Mouse (Mus musculus): ENCODE measurements around the gene Olfr12. TPM values are rescaled to one million over a fixed set of nuclear protein-coding genes. Genes with fewer than 3 reads are reported as not detected.

Gene Olfr12
- not detected for polyA plus RNA-seq (2012; fragmentation: generic; extraction: Trizol)
- long read RNA-seq, experiment 1 = 0 reads
- long read RNA-seq, experiment 2 = 0 reads

DNA sequence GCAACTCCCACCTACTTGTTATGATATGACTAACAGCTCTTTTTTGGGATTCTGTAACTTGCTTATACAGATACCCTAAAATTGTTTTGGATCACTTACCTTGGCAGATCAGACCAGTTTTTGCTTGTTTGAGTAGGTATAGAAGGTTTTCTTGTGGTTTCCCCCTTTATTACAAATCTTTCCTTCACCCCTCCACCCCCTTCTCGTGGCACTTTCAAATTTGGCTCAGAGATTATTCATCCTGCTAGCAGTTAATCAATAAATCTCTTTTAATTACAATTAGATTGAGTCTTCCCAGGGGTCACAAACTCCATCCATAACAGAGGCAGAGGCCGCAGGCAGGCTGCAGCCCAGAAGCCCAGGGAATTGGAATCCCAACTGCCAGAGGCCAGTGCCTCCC lies at the start of gene Olfr12:
Gene Olfr12 (plus strand): TSS at position 301 of the 400 bp plus-strand sequence.
- Histone ChIP-seq H3K79me2 (ENCODE audit: control insufficient read depth, insufficient read depth) (no peaks in the 10 kb centered on the region), H3K27me3 (ENCODE audit: control insufficient read depth, insufficient read depth, insufficient read length) (no peaks in the 10 kb centered on the region), H3K79me3 (ENCODE audit: low read depth) (no peaks in the 10 kb centered on the region), H3K4me3 (ENCODE audit: insufficient read depth, poor library complexity, severe bottlenecking) (no peak within 1 kb of the TSS), H3ac (ENCODE audit: control insufficient read depth, insufficient read length, low read depth) (no peak within 1 kb of the TSS), H3K36me3 (ENCODE audit: control insufficient read depth, insufficient read depth) (no peaks in the 10 kb centered on the region)
- TF ChIP-seq FOSL1 (IDR thresholded peaks at IDR 0.05; ENCODE audit: insufficient read depth, low read length, poor library complexity, severe bottlenecking) = no peak
- TF ChIP-seq USF1 (IDR thresholded peaks at IDR 0.05; ENCODE audit: low read depth) = no peak
- TF ChIP-seq MYOG (IDR thresholded peaks at IDR 0.05; ENCODE audit: control insufficient read depth, extremely low read depth, insufficient read length) = no peak
- TF ChIP-seq CEBPB (IDR thresholded peaks at IDR 0.05; ENCODE audit: low read depth) = no peak
- no peak for TF ChIP-seq MYOD1 (IDR thresholded peaks at IDR 0.05; ENCODE audit: control insufficient read depth, insufficient read length, low read depth)
- no peak for TF ChIP-seq CTCF (IDR thresholded peaks at IDR 0.05; ENCODE audit: control insufficient read depth, insufficient read depth, insufficient read length)
- no peak for TF ChIP-seq MAX (IDR thresholded peaks at IDR 0.05)

DNA sequence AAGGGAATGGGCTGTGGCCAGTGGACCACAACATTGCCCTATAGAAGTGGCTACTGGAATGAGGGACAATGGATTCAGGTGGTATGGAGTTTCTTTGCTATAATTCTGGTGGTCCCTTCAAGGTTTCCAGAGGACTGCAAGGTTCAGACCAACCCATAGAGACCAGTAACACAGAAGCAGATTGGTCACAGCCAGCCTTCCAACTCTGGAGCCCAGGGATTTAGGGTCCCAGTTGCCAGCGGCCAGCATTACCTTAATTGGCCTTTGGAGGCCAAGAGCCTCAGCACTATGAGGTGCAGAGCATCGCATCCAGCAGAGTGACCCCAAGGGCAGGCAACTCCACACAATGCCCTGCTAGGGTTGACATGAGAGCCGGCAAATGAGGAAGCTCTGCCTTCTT lies 46.6 kb upstream of the Olfr12 start, which contains the start of gene Olfr1413:
Gene Olfr1413 (plus strand): TSS at position 301 of the 400 bp plus-strand sequence.
- no peaks in the 10 kb centered on the region for H3K79me2 ChIP-seq (ENCODE audit: control insufficient read depth, insufficient read depth)
- peaks cover 39% of the 10 kb centered on the region for H3K27me3 ChIP-seq (ENCODE audit: control insufficient read depth, insufficient read depth, insufficient read length)
- H3ac ChIP-seq (ENCODE audit: control insufficient read depth, insufficient read length, low read depth) = no peak within 1 kb of the TSS
- no peak for TF ChIP-seq MAX (IDR thresholded peaks at IDR 0.05)
- TF ChIP-seq CTCF (IDR thresholded peaks at IDR 0.05; ENCODE audit: control insufficient read depth, insufficient read depth, insufficient read length) = no peak
- TF ChIP-seq USF1 (IDR thresholded peaks at IDR 0.05; ENCODE audit: low read depth) = no peak
- TF ChIP-seq MYOD1 (IDR thresholded peaks at IDR 0.05; ENCODE audit: control insufficient read depth, insufficient read length, low read depth) = no peak
- H3K4me3 ChIP-seq (ENCODE audit: insufficient read depth, poor library complexity, severe bottlenecking) = no peak within 1 kb of the TSS
- H3K79me3 ChIP-seq (ENCODE audit: low read depth) = no peaks in the 10 kb centered on the region
- no peaks in the 10 kb centered on the region for H3K36me3 ChIP-seq (ENCODE audit: control insufficient read depth, insufficient read depth)

- TF ChIP-seq USF1 (IDR thresholded peaks at IDR 0.05; ENCODE audit: low read depth) (no peak), FOSL1 (IDR thresholded peaks at IDR 0.05; ENCODE audit: insufficient read depth, low read length, poor library complexity, severe bottlenecking) (no peak), MYOG (IDR thresholded peaks at IDR 0.05; ENCODE audit: control insufficient read depth, extremely low read depth, insufficient read length) (no peak), MYOD1 (IDR thresholded peaks at IDR 0.05; ENCODE audit: control insufficient read depth, insufficient read length, low read depth) (no peak)
- peaks cover 21% of the 10 kb centered on the region for H3K27me3 ChIP-seq (ENCODE audit: control insufficient read depth, insufficient read depth, insufficient read length)
- no peak within 1 kb of the TSS for H3ac ChIP-seq (ENCODE audit: control insufficient read depth, insufficient read length, low read depth)
- no peaks in the 10 kb centered on the region for H3K79me2 ChIP-seq (ENCODE audit: control insufficient read depth, insufficient read depth)
- no peaks in the 10 kb centered on the region for H3K36me3 ChIP-seq (ENCODE audit: control insufficient read depth, insufficient read depth)
- H3K79me3 ChIP-seq (ENCODE audit: low read depth) = no peaks in the 10 kb centered on the region
- H3K4me3 ChIP-seq (ENCODE audit: insufficient read depth, poor library complexity, severe bottlenecking) = no peak within 1 kb of the TSS
These were observed 32.1 kb upstream of the Olfr12 start, which contains the start of gene Olfr1412 for GRCm38 (mm10) chr1:92585479-92585878. Olfr1412 (plus strand) TSS chr1:92585779.

GRCm38 (mm10) chr1:92594111-92594510 lies 23.5 kb upstream of the Olfr12 start, which contains the start of gene Olfr1411:
Olfr1411 (plus strand) TSS chr1:92594411.
- Histone ChIP-seq H3K4me3 (ENCODE audit: insufficient read depth, poor library complexity, severe bottlenecking) (no peak within 1 kb of the TSS), H3K27me3 (ENCODE audit: control insufficient read depth, insufficient read depth, insufficient read length) (peaks cover 25% of the 10 kb centered on the region), H3K36me3 (ENCODE audit: control insufficient read depth, insufficient read depth) (no peaks in the 10 kb centered on the region), H3K79me2 (ENCODE audit: control insufficient read depth, insufficient read depth) (no peaks in the 10 kb centered on the region), H3K79me3 (ENCODE audit: low read depth) (no peaks in the 10 kb centered on the region), H3ac (ENCODE audit: control insufficient read depth, insufficient read length, low read depth) (no peak within 1 kb of the TSS)
- TF ChIP-seq MYOD1 (IDR thresholded peaks at IDR 0.05; ENCODE audit: control insufficient read depth, insufficient read length, low read depth) (no peak), MAX (IDR thresholded peaks at IDR 0.05) (no peak), CEBPB (IDR thresholded peaks at IDR 0.05; ENCODE audit: low read depth) (no peak), USF1 (IDR thresholded peaks at IDR 0.05; ENCODE audit: low read depth) (no peak), CTCF (IDR thresholded peaks at IDR 0.05; ENCODE audit: control insufficient read depth, insufficient read depth, insufficient read length) (no peak), FOSL1 (IDR thresholded peaks at IDR 0.05; ENCODE audit: insufficient read depth, low read length, poor library complexity, severe bottlenecking) (no peak), MYOG (IDR thresholded peaks at IDR 0.05; ENCODE audit: control insufficient read depth, extremely low read depth, insufficient read length) (no peak)

DNA sequence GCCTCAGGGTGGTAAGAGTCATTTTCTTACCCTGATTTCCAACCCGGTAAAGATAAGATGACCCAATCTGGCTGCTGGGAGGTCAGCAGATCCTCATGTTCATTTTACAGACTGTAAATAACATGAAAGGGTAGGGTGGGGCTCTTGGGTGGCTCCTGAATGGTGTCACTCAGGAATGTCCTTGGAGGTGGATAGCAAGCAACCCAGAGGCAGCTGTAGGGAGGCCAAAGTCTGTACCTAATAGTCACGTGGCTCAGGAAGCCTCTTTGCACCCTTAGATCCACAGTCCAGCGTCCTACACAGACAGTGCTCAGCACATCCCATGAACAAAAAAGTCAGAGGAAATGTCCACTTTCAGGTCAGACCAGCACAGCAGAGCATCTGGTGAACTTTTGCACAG lies 21.6 kb upstream of the Olfr12 start:
- TF ChIP-seq USF1 (IDR thresholded peaks at IDR 0.05; ENCODE audit: low read depth) = no peak
- TF ChIP-seq MAX (IDR thresholded peaks at IDR 0.05) = no peak
- no peak for TF ChIP-seq CTCF (IDR thresholded peaks at IDR 0.05; ENCODE audit: control insufficient read depth, insufficient read depth, insufficient read length)
- TF ChIP-seq CEBPB (IDR thresholded peaks at IDR 0.05; ENCODE audit: low read depth) = no peak
- no peak for TF ChIP-seq FOSL1 (IDR thresholded peaks at IDR 0.05; ENCODE audit: insufficient read depth, low read length, poor library complexity, severe bottlenecking)
- no peak for TF ChIP-seq MYOD1 (IDR thresholded peaks at IDR 0.05; ENCODE audit: control insufficient read depth, insufficient read length, low read depth)
- TF ChIP-seq MYOG (IDR thresholded peaks at IDR 0.05; ENCODE audit: control insufficient read depth, extremely low read depth, insufficient read length) = no peak
- H3ac ChIP-seq (ENCODE audit: control insufficient read depth, insufficient read length, low read depth) = no peak overlapping the region

DNA sequence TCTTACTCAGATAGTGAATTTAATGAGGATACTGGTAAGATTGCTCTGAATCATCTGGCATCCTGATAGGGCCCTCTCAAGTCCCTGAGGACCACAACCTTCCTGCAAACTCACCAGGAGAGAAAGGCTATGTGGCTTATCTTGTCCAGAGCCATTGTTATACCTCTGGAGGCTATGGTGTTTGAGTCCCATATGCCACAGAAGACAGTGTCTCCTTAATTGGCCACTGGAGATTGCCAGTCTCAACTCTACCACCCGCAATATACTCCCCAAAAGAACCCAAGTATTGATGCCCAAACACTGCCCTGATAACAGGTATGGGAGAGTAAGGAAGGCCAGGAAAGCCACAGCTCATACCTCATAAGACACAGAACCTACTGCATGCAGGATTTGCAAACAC lies 12.1 kb upstream of the Olfr12 start, which contains the start of gene Olfr1410:
Gene Olfr1410 (plus strand): TSS at position 301 of the 400 bp plus-strand sequence.
- Histone ChIP-seq H3K27me3 (ENCODE audit: control insufficient read depth, insufficient read depth, insufficient read length) (peaks cover 36% of the 10 kb centered on the region), H3K4me3 (ENCODE audit: insufficient read depth, poor library complexity, severe bottlenecking) (no peak within 1 kb of the TSS), H3ac (ENCODE audit: control insufficient read depth, insufficient read length, low read depth) (no peak within 1 kb of the TSS), H3K79me3 (ENCODE audit: low read depth) (no peaks in the 10 kb centered on the region), H3K79me2 (ENCODE audit: control insufficient read depth, insufficient read depth) (no peaks in the 10 kb centered on the region), H3K36me3 (ENCODE audit: control insufficient read depth, insufficient read depth) (no peaks in the 10 kb centered on the region)
- no peak for TF ChIP-seq MYOG (IDR thresholded peaks at IDR 0.05; ENCODE audit: control insufficient read depth, extremely low read depth, insufficient read length)
- TF ChIP-seq CEBPB (IDR thresholded peaks at IDR 0.05; ENCODE audit: low read depth) = no peak
- TF ChIP-seq USF1 (IDR thresholded peaks at IDR 0.05; ENCODE audit: low read depth) = no peak
- no peak for TF ChIP-seq CTCF (IDR thresholded peaks at IDR 0.05; ENCODE audit: control insufficient read depth, insufficient read depth, insufficient read length)
- TF ChIP-seq MYOD1 (IDR thresholded peaks at IDR 0.05; ENCODE audit: control insufficient read depth, insufficient read length, low read depth) = no peak
- TF ChIP-seq FOSL1 (IDR thresholded peaks at IDR 0.05; ENCODE audit: insufficient read depth, low read length, poor library complexity, severe bottlenecking) = no peak
- TF ChIP-seq MAX (IDR thresholded peaks at IDR 0.05) = no peak

More for the DNA sequence above, 21.6 kb upstream of the Olfr12 start:
- H3K27me3 ChIP-seq (ENCODE audit: control insufficient read depth, insufficient read depth, insufficient read length) = peaks cover 22% of the 10 kb centered on the region
- H3K36me3 ChIP-seq (ENCODE audit: control insufficient read depth, insufficient read depth) = no peaks in the 10 kb centered on the region
- H3K4me3 ChIP-seq (ENCODE audit: insufficient read depth, poor library complexity, severe bottlenecking) = no peak overlapping the region
- H3K79me2 ChIP-seq (ENCODE audit: control insufficient read depth, insufficient read depth) = no peaks in the 10 kb centered on the region
- H3K79me3 ChIP-seq (ENCODE audit: low read depth) = no peaks in the 10 kb centered on the region
